Mouse (Mus musculus) kidney, postnatal 0 days (tissue): ENCODE measurements at regions not wholly inside any gene's neighbourhood (a gene's known extent, or its start where the extent isn't known, plus 50 kb on each side); places are given as distances from the start of the nearest gene placed in this dataset.
A peak's percentile ranks its signal among the peaks of the same experiment; 100 is the strongest.

ENCODE experiments used
- ATAC-seq: fragments of 200-750 bp; cut with Nextera tagmentation; replicated peaks from 2 replicates; pipeline ENCODE4 v1.8.0; 2017; ENCODE audit warnings: low read depth, moderate number of reproducible peaks, moderate TSS enrichment, moderate library complexity; ENCODE audit not compliant: low FRiP score
- DNase-seq: peaks from one replicate; pipeline ENCODE4 v3.0.0-alpha.2; 2016; ENCODE audit warnings: low spot score
- H3K27ac ChIP-seq: fragments of 300-500 bp; sonication (generic); 2 replicates; pipeline ENCODE4 v1.5.1; 2014; ENCODE audit warnings: mild to moderate bottlenecking
- H3K27me3 ChIP-seq: fragments of 300-500 bp; sonication (generic); 2 replicates; pipeline ENCODE4 v1.6.1; 2014; ENCODE audit warnings: low read length, mixed read lengths; ENCODE audit not compliant: insufficient read depth
- H3K36me3 ChIP-seq: fragments of 300-500 bp; sonication (generic); 2 replicates; pipeline ENCODE4 v1.6.1; 2014; ENCODE audit warnings: low read length, mixed read lengths; ENCODE audit not compliant: insufficient read depth
- H3K4me1 ChIP-seq: fragments of 300-500 bp; sonication (generic); replicated peaks from 2 replicates; pipeline ENCODE4 v1.6.1; 2014; ENCODE audit warnings: antibody characterized with exemption, low read length, mixed read lengths; ENCODE audit not compliant: insufficient read depth
- H3K4me2 ChIP-seq: fragments of 300-500 bp; sonication (generic); 2 replicates; pipeline ENCODE4 v1.6.1; 2014; ENCODE audit warnings: mild to moderate bottlenecking, low read length, moderate library complexity, mixed read lengths
- H3K4me3 ChIP-seq: fragments of 300-500 bp; sonication (generic); replicated peaks from 2 replicates; pipeline ENCODE4 v1.5.1; 2014; ENCODE audit warnings: low read depth, low read length
- H3K9ac ChIP-seq: fragments of 300-500 bp; sonication (generic); 2 replicates; pipeline ENCODE4 v1.6.1; 2014; ENCODE audit warnings: low read depth, low read length
- H3K9me3 ChIP-seq: fragments of 300-500 bp; sonication (generic); replicated peaks from 2 replicates; pipeline ENCODE4 v1.6.1; 2016; ENCODE audit warnings: low read length, inconsistent platforms, mixed read lengths
- CTCF ChIP-seq: IDR thresholded peaks from 2 replicates; pipeline ENCODE4 v1.5.1; 2016; ENCODE audit warnings: antibody characterized with exemption, low read depth, mild to moderate bottlenecking, moderate library complexity
- WGBS: fragments of 180-500 bp; shearing (Covaris S2); extraction: QIAGEN DNeasy Blood & Tissue Kit; methylation state at CpG from one replicate; pipeline ENCODE4 v1.1.7; 2014; 5-methylcytosine and 5-hydroxymethylcytosine counted together

- H3K9ac ChIP-seq: no peak overlapping the region
- H3K36me3 ChIP-seq: no peaks in the 10 kb centered on the region
- no peak overlapping the region for H3K4me3 ChIP-seq
- H3K9me3 ChIP-seq: no peaks in the 10 kb centered on the region
- no peaks in the 10 kb centered on the region for H3K27me3 ChIP-seq
- WGBS: 73% methylated on average over 14 of the region's 14 CpGs
- no peak for DNase-seq
- H3K4me1 ChIP-seq: 0 out of 2 replicates have a peak, but pooled peaks cover 7% of the 10 kb centered on the region
- H3K4me2 ChIP-seq: no peak overlapping the region
- TF ChIP-seq CTCF: no peak
- ATAC-seq: 0 out of 2 replicates have a peak, but pooled peaks have one; percentile 29
- peak overlapping the region; percentile 50; the same call in 1 of the 2 replicates for H3K27ac ChIP-seq
Measured at GRCm38 (mm10) chr17:47064592-47065306, 54.4 kb upstream of the Ubr2 start.

GRCm38 (mm10) chr17:47064006-47064405 is 53.6 kb upstream of the Ubr2 start:
- Histone ChIP-seq H3K36me3 (no peaks in the 10 kb centered on the region), H3K4me3 (no peak overlapping the region), H3K4me2 (no peak overlapping the region), H3K4me1 (0 out of 2 replicates have a peak, but pooled peaks cover 7% of the 10 kb centered on the region), H3K27me3 (no peaks in the 10 kb centered on the region), H3K9me3 (no peaks in the 10 kb centered on the region), H3K27ac (peak overlapping the region; percentile 50), H3K9ac (no peak overlapping the region)
- no peak for DNase-seq
- ATAC-seq: no peak
- 73% methylated on average over 4 of the region's 4 CpGs for WGBS
- TF ChIP-seq CTCF: no peak

GRCm38 (mm10) chr17:47061031-47061620 is 50.8 kb upstream of the Ubr2 start:
- H3K9me3 ChIP-seq: no peaks in the 10 kb centered on the region
- 0 out of 2 replicates have a peak, but pooled peaks cover 7% of the 10 kb centered on the region for H3K4me1 ChIP-seq
- H3K4me3 ChIP-seq: no peak overlapping the region
- TF ChIP-seq CTCF: no peak
- no peak overlapping the region for H3K27ac ChIP-seq
- no peaks in the 10 kb centered on the region for H3K27me3 ChIP-seq
- WGBS: 53% methylated on average over 8 of the region's 8 CpGs
- DNase-seq (no peak), ATAC-seq (no peak)
- H3K36me3 ChIP-seq: no peaks in the 10 kb centered on the region
- no peak overlapping the region for H3K9ac ChIP-seq
- no peak overlapping the region for H3K4me2 ChIP-seq
